Mouse (Mus musculus) spleen, embryonic (tissue): ENCODE results near the gene Gm20388.
"Not testable (repeated sequence)": the region's sequence is repeated elsewhere in the genome, so short reads cannot be mapped to it uniquely, and the experiment has no call there.

ENCODE experiments used
- CTCF ChIA-PET: fragments of 350-600 bp; sonication (Branson Sonifier 250); formaldehyde crosslinking; loops from one replicate; lab custom pipeline; 2022; lab: Charles Lee

Gene Gm20388

GRCm38 (mm10) chr8:123805718-123806373, 3895.2 kb downstream of the Gm20388 start, which contains the start of gene Rab4a:
Gene Rab4a (plus strand): TSS chr8:123805985.
- CTCF ChIA-PET, result no interaction called here

GRCm38 (mm10) chr8:123806374-123806935, 3895.8 kb downstream of the Gm20388 start:
- CTCF ChIA-PET, result no interaction called here

GRCm38 (mm10) chr8:123807024-123807431, 3896.4 kb downstream of the Gm20388 start:
- CTCF ChIA-PET, result no interaction called here

GRCm38 (mm10) chr8:123807852-123808573, 3897.4 kb downstream of the Gm20388 start:
- CTCF ChIA-PET, result no interaction called here

- CTCF ChIA-PET, result no interaction called here
Measured at GRCm38 (mm10) chr8:123808671-123809070, 3898.0 kb downstream of the Gm20388 start.

GRCm38 (mm10) chr8:123809342-123809741, 3898.7 kb downstream of the Gm20388 start:
- CTCF ChIA-PET, result not testable (repeated sequence)

GRCm38 (mm10) chr8:123812227-123812626, 3901.6 kb downstream of the Gm20388 start:
- CTCF ChIA-PET, result no interaction called here

GRCm38 (mm10) chr8:123813173-123813891, 3902.7 kb downstream of the Gm20388 start:
- CTCF ChIA-PET, result no interaction called here

GRCm38 (mm10) chr8:123813892-123814266, 3903.2 kb downstream of the Gm20388 start:
- CTCF ChIA-PET, result interaction anchor here (0.6 kb wide), 1 partner anchor 32 kb away, joined by 3 read pairs; no protein-coding TSS in a partner anchor

GRCm38 (mm10) chr8:123815325-123815724, 3904.7 kb downstream of the Gm20388 start:
- CTCF ChIA-PET, result no interaction called here

- CTCF ChIA-PET, result interaction anchor here (0.6 kb wide), 1 partner anchor 1753 kb away, joined by 3 read pairs; no protein-coding TSS in a partner anchor
Measured at GRCm38 (mm10) chr8:123816939-123817338, 3906.3 kb downstream of the Gm20388 start.

- CTCF ChIA-PET, result no interaction called here
Measured at GRCm38 (mm10) chr8:123817747-123818146, 3907.1 kb downstream of the Gm20388 start.

- CTCF ChIA-PET, result no interaction called here
Measured at GRCm38 (mm10) chr8:123819683-123820610, 3909.3 kb downstream of the Gm20388 start.

GRCm38 (mm10) chr8:123820780-123821179, 3910.1 kb downstream of the Gm20388 start:
- CTCF ChIA-PET, result no interaction called here

GRCm38 (mm10) chr8:123823111-123823510, 3912.5 kb downstream of the Gm20388 start:
- CTCF ChIA-PET, result no interaction called here

GRCm38 (mm10) chr8:123823532-123824123, 3913.0 kb downstream of the Gm20388 start:
- CTCF ChIA-PET, result no interaction called here

- CTCF ChIA-PET, result no interaction called here
Measured at GRCm38 (mm10) chr8:123826001-123826400, 3915.4 kb downstream of the Gm20388 start.

- CTCF ChIA-PET, result no interaction called here
Measured at GRCm38 (mm10) chr8:123826758-123827157, 3916.1 kb downstream of the Gm20388 start.

- CTCF ChIA-PET, result no interaction called here
Measured at GRCm38 (mm10) chr8:123827523-123827922, 3916.9 kb downstream of the Gm20388 start.

- CTCF ChIA-PET, result no interaction called here
Measured at GRCm38 (mm10) chr8:123832757-123833156, 3922.1 kb downstream of the Gm20388 start.
